In the genomic region with DNA sequence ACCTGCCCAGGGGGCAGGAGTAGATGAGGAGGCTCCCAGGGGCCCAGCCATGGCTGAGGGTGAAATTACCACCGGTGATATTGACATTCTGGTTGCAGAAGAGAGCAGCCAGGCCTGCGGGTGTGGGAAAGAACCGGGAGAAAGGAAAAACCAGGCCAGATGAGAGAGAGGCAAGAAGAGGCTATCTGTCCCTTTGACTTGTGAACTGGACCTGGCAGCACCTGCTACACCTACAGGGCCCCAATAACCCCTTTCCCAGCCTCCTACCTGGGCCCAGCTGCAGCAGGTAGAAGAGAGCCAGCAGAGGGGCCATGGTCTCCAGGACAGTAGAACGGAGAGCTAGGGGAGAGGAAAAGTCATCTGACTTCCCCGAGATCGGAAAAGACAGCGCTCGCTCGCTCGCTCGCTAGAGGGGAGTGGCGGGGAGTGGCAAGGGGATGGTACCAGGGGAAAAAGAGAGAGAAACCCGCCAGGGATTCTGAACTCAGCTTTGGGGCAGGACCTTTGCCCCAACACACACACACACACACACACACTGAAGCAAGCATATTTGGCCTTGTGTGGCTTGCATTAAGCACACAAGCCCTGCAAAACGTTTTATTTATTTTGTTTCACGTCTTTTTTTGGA, we compare ENCODE assay signal across 10 mouse cellular contexts. TPM values are rescaled to one million over a fixed set of nuclear protein-coding genes. Genes with fewer than 3 reads are reported as not detected.
DNase-seq lines count a peak whose midpoint lies in the region; ATAC-seq and TF ChIP-seq lines count a peak whose summit lies in the region.
"Had no signal": no experiment of that assay in that cellular context is flagged by ENCODE, and none has a peak within 500 bp of the region (broad histone marks: within the 10 kb centered on the region; RNA-seq: fewer than 3 reads in every experiment).

A gene (minus strand): TSS at position 360 of the 628 bp plus-strand sequence.

- ATAC-seq in intestine, embryonic 14.5 days (replicated peaks; ENCODE audit: low FRiP score, low TSS enrichment, low read depth), result no peak
- no peak for ATAC-seq in limb, embryonic 15.5 days (ENCODE audit: insufficient number of reproducible peaks, low FRiP score, low TSS enrichment, low read depth)
- ATAC-seq: forebrain, embryonic 16.5 days had no signal

- H3K4me2 ChIP-seq in intestine, embryonic 14.5 days (ENCODE audit: low read length), result peak within 1 kb of the TSS; percentile 32
- H3K4me2 ChIP-seq in limb, embryonic 15.5 days, result 0 out of 2 replicates have a peak within 1 kb of the TSS, but pooled peaks have one; percentile 12

- H3K36me3 ChIP-seq in E14TG2a.4 (ENCODE audit: insufficient read depth, low read length), result no peaks in the 10 kb centered on the region
- no peaks in the 10 kb centered on the region for H3K36me3 ChIP-seq in intestine, embryonic 14.5 days (ENCODE audit: control insufficient read depth, insufficient read depth, low read length)
- H3K36me3 ChIP-seq in limb, embryonic 15.5 days, result no peaks in the 10 kb centered on the region

- intact Hi-C loops in gastrocnemius, adult 2 months (cut with DNase I), result no loop called here

- peaks cover 6% of the 10 kb centered on the region for H3K27me3 ChIP-seq in E14TG2a.4 (ENCODE audit: insufficient read depth, low read length)
- no peaks in the 10 kb centered on the region for H3K27me3 ChIP-seq in intestine, embryonic 14.5 days (replicated peaks; ENCODE audit: control insufficient read depth, insufficient read depth, low read length)
- peaks cover 5% of the 10 kb centered on the region for H3K27me3 ChIP-seq in limb, embryonic 15.5 days

- H3K9ac ChIP-seq in intestine, embryonic 14.5 days (ENCODE audit: low read length), result 0 out of 2 replicates have a peak within 1 kb of the TSS, but pooled peaks have one; percentile 16
- no peak within 1 kb of the TSS for H3K9ac ChIP-seq in limb, embryonic 15.5 days

- H3K4me1 ChIP-seq in E14TG2a.4 (replicated peaks; ENCODE audit: low read depth, low read length), result peaks cover 46% of the 10 kb centered on the region
- no peaks in the 10 kb centered on the region for H3K4me1 ChIP-seq in intestine, embryonic 14.5 days (replicated peaks; ENCODE audit: control insufficient read depth, insufficient read depth, low read length)
- H3K4me1 ChIP-seq in limb, embryonic 15.5 days, result peaks cover 5% of the 10 kb centered on the region; the same call in 1 of the 2 replicates

- WGBS in intestine, embryonic 14.5 days, result 8% methylated on average over 15 of the region's 15 CpGs
- 10% methylated on average over 15 of the region's 15 CpGs for WGBS in limb, embryonic 15.5 days

- H3K4me3 ChIP-seq in gastrocnemius, adult 2 months, result peak within 1 kb of the TSS; percentile 45
- peak within 1 kb of the TSS; percentile 43 for H3K4me3 ChIP-seq in E14TG2a.4 (replicated peaks; ENCODE audit: low read length)
- H3K4me3 ChIP-seq in intestine, embryonic 14.5 days (ENCODE audit: low read depth, low read length), result 0 out of 2 replicates have a peak within 1 kb of the TSS, but pooled peaks have one; percentile 10
- no peak within 1 kb of the TSS for H3K4me3 ChIP-seq in limb, embryonic 15.5 days

- DNase-seq in gastrocnemius, adult 2 months, result no peak
- DNase-seq in gastrocnemius, adult 8-10 months (ENCODE audit: low spot score in 2 of 2), result no peak
- DNase-seq in intestine, embryonic 14.5 days (ENCODE audit: low spot score), result peak; percentile 69
- no peak for DNase-seq in cerebellum, adult 11 months
- no peak for DNase-seq in gastrocnemius, postnatal 10 days
- no peak for DNase-seq in layer of hippocampus, postnatal 14 days (ENCODE audit: low spot score in 2 of 2)

- no peak within 1 kb of the TSS for H3K27ac ChIP-seq in gastrocnemius, adult 2 months
- no peak within 1 kb of the TSS for H3K27ac ChIP-seq in intestine, embryonic 14.5 days (ENCODE audit: low read depth)
- no peak within 1 kb of the TSS for H3K27ac ChIP-seq in limb, embryonic 15.5 days

- no peaks in the 10 kb centered on the region for H3K9me3 ChIP-seq in E14TG2a.4 (ENCODE audit: low read length)
- no peaks in the 10 kb centered on the region for H3K9me3 ChIP-seq in intestine, embryonic 14.5 days (ENCODE audit: control insufficient read depth, low read length)
- H3K9me3 ChIP-seq in limb, embryonic 15.5 days, result no peaks in the 10 kb centered on the region

- TF ChIP-seq CTCF in gastrocnemius, adult 2 months (IDR thresholded peaks at IDR 0.05), result no peak
- no peak for TF ChIP-seq CTCF in E14TG2a.4 (conservative IDR thresholded peaks at IDR 0.05; ENCODE audit: low read length)

RNA-seq across cellular contexts. Expression of the gene that starts here (rescaled TPM):
- total RNA-seq in gastrocnemius, adult 2 months (2021), result not detected
- total RNA-seq in gastrocnemius, adult 8-10 months (2022), result not detected
- not detected in 2 replicates for polyA plus RNA-seq in intestine, embryonic 14.5 days (2014; fragmentation: Nextera tagmentation; extraction: Ambion mirVana)
- not detected in 2 replicates for polyA plus RNA-seq in limb, embryonic 15.5 days (2015; fragmentation: Nextera tagmentation; extraction: Ambion mirVana)
- total RNA-seq in gastrocnemius, postnatal 10 days (2021), result not detected
- not detected for total RNA-seq in layer of hippocampus, postnatal 14 days (2021)
- total RNA-seq: left cerebral cortex, postnatal 25 days had no signal
- polyA plus RNA-seq: forebrain, embryonic 16.5 days had no signal

Comparison
In these comparisons a context has a peak if more than half of its experiments do, and no peak if none do; other contexts are left out.
1. Peak in DNase-seq, H3K4me3 ChIP-seq, H3K9ac ChIP-seq and H3K4me2 ChIP-seq in intestine, embryonic 14.5 days; RNA of the gene not detected or under 1 TPM.